Mouse (Mus musculus) testis, postnatal 14 days (tissue): ENCODE data around the gene Gabrg3.
A peak's percentile ranks its signal among the peaks of the same experiment; 100 is the strongest.

Experiments
- DNase-seq: peaks from one replicate; pipeline ENCODE4 v3.0.0; 2021; ENCODE audit warnings: low spot score

The Gabrg3 gene

GRCm38 (mm10) chr7:57386517-57387340, at the start of gene Gabrg3:
Gene Gabrg3, minus strand, starts transcription at chr7:57387188.
- peak; percentile 14 for DNase-seq

GRCm38 (mm10) chr7:57422675-57423074, 35.7 kb upstream of the Gabrg3 start:
- DNase-seq = no peak

GRCm38 (mm10) chr7:57421044-57421443, 34.1 kb upstream of the Gabrg3 start:
- no peak for DNase-seq

GRCm38 (mm10) chr7:57419392-57419791, 32.4 kb upstream of the Gabrg3 start, which contains the start of gene Gabrb3:
Gene Gabrb3, plus strand, starts transcription at chr7:57419692.
- no peak for DNase-seq

GRCm38 (mm10) chr7:57412896-57413295, 25.9 kb upstream of the Gabrg3 start:
- DNase-seq = no peak

GRCm38 (mm10) chr7:57411163-57411562, 24.2 kb upstream of the Gabrg3 start:
- no peak for DNase-seq

- no peak for DNase-seq
Measured at GRCm38 (mm10) chr7:57393551-57393950, 6.6 kb upstream of the Gabrg3 start.

GRCm38 (mm10) chr7:57390046-57390445, 3.1 kb upstream of the Gabrg3 start:
- DNase-seq = no peak

GRCm38 (mm10) chr7:57387341-57387654, 310 bp upstream of the Gabrg3 start:
- no peak for DNase-seq

- no peak for DNase-seq
Measured at GRCm38 (mm10) chr7:57384112-57384511, 2.9 kb downstream of the Gabrg3 start.

GRCm38 (mm10) chr7:57366013-57366390, 21.0 kb downstream of the Gabrg3 start:
- no peak for DNase-seq

GRCm38 (mm10) chr7:57365134-57366012, 21.6 kb downstream of the Gabrg3 start:
- DNase-seq = no peak

GRCm38 (mm10) chr7:57363812-57364211, 23.2 kb downstream of the Gabrg3 start:
- DNase-seq = no peak

- no peak for DNase-seq
Measured at GRCm38 (mm10) chr7:57357871-57358540, 29.0 kb downstream of the Gabrg3 start.

GRCm38 (mm10) chr7:57356565-57357301, 30.3 kb downstream of the Gabrg3 start:
- no peak for DNase-seq

GRCm38 (mm10) chr7:57348774-57349173, 38.2 kb downstream of the Gabrg3 start:
- DNase-seq = no peak

- no peak for DNase-seq
Measured at GRCm38 (mm10) chr7:57341910-57342309, 45.1 kb downstream of the Gabrg3 start.

GRCm38 (mm10) chr7:57331211-57331610, 55.8 kb downstream of the Gabrg3 start:
- DNase-seq = no peak

- DNase-seq = no peak
Measured at GRCm38 (mm10) chr7:57330240-57330639, 56.7 kb downstream of the Gabrg3 start.

- DNase-seq = no peak
Measured at GRCm38 (mm10) chr7:57324473-57324872, 62.5 kb downstream of the Gabrg3 start.

GRCm38 (mm10) chr7:57322086-57322485, 64.9 kb downstream of the Gabrg3 start:
- DNase-seq = no peak

- DNase-seq = no peak
Measured at GRCm38 (mm10) chr7:57314971-57315370, 72.0 kb downstream of the Gabrg3 start.
